Mouse (Mus musculus): ENCODE measurements around the gene Tmem178b.

Tmem178b gene

GRCm38 (mm10) chr6:39917729-39918128 is 44.7 kb downstream of the Tmem178b start:
- DNase-seq (ENCODE audit: low read depth in 2 of 2, low spot score in 2 of 2), result no peak

GRCm38 (mm10) chr6:39919011-39919709 is 46.1 kb downstream of the Tmem178b start:
- DNase-seq (ENCODE audit: low read depth in 2 of 2, low spot score in 2 of 2), result no peak

- DNase-seq (ENCODE audit: low read depth in 2 of 2, low spot score in 2 of 2), result no peak
These were observed 53.4 kb downstream of the Tmem178b start for GRCm38 (mm10) chr6:39926442-39926841.

GRCm38 (mm10) chr6:39936590-39936989 is 63.5 kb downstream of the Tmem178b start:
- no peak for DNase-seq (ENCODE audit: low read depth in 2 of 2, low spot score in 2 of 2)

GRCm38 (mm10) chr6:39940920-39941319 is 67.8 kb downstream of the Tmem178b start:
- DNase-seq (ENCODE audit: low read depth in 2 of 2, low spot score in 2 of 2), result no peak

- DNase-seq (ENCODE audit: low read depth in 2 of 2, low spot score in 2 of 2), result no peak
These were observed 71.8 kb downstream of the Tmem178b start for GRCm38 (mm10) chr6:39944854-39945253.

GRCm38 (mm10) chr6:39945670-39946440 is 72.8 kb downstream of the Tmem178b start:
- DNase-seq (ENCODE audit: low read depth in 2 of 2, low spot score in 2 of 2), result no peak

GRCm38 (mm10) chr6:39946601-39947000 is 73.5 kb downstream of the Tmem178b start:
- no peak for DNase-seq (ENCODE audit: low read depth in 2 of 2, low spot score in 2 of 2)

- DNase-seq (ENCODE audit: low read depth in 2 of 2, low spot score in 2 of 2), result no peak
These were observed 80.9 kb downstream of the Tmem178b start for GRCm38 (mm10) chr6:39953951-39954350.

- no peak for DNase-seq (ENCODE audit: low read depth in 2 of 2, low spot score in 2 of 2)
These were observed 82.1 kb downstream of the Tmem178b start for GRCm38 (mm10) chr6:39955211-39955610.

- DNase-seq (ENCODE audit: low read depth in 2 of 2, low spot score in 2 of 2), result no peak
These were observed 91.5 kb downstream of the Tmem178b start for GRCm38 (mm10) chr6:39964606-39965005.

- DNase-seq (ENCODE audit: low read depth in 2 of 2, low spot score in 2 of 2), result no peak
These were observed 97.2 kb downstream of the Tmem178b start for GRCm38 (mm10) chr6:39970281-39970680.

- DNase-seq (ENCODE audit: low read depth in 2 of 2, low spot score in 2 of 2), result no peak
These were observed 105.9 kb downstream of the Tmem178b start for GRCm38 (mm10) chr6:39978942-39979341.

GRCm38 (mm10) chr6:39990772-39991171 is 117.7 kb downstream of the Tmem178b start:
- no peak for DNase-seq (ENCODE audit: low read depth in 2 of 2, low spot score in 2 of 2)

- DNase-seq (ENCODE audit: low read depth in 2 of 2, low spot score in 2 of 2), result no peak
These were observed 118.9 kb downstream of the Tmem178b start for GRCm38 (mm10) chr6:39991922-39992321.

GRCm38 (mm10) chr6:40006006-40006765 is 133.1 kb downstream of the Tmem178b start:
- no peak for DNase-seq (ENCODE audit: low read depth in 2 of 2, low spot score in 2 of 2)

GRCm38 (mm10) chr6:40008166-40008907 is 135.3 kb downstream of the Tmem178b start:
- no peak for DNase-seq (ENCODE audit: low read depth in 2 of 2, low spot score in 2 of 2)

GRCm38 (mm10) chr6:40009718-40010117 is 136.6 kb downstream of the Tmem178b start:
- DNase-seq (ENCODE audit: low read depth in 2 of 2, low spot score in 2 of 2), result no peak

- DNase-seq (ENCODE audit: low read depth in 2 of 2, low spot score in 2 of 2), result no peak
These were observed 138.0 kb downstream of the Tmem178b start for GRCm38 (mm10) chr6:40011066-40011465.

- no peak for DNase-seq (ENCODE audit: low read depth in 2 of 2, low spot score in 2 of 2)
These were observed 138.5 kb downstream of the Tmem178b start for GRCm38 (mm10) chr6:40011609-40012008.

GRCm38 (mm10) chr6:40013407-40013806 is 140.3 kb downstream of the Tmem178b start:
- DNase-seq (ENCODE audit: low read depth in 2 of 2, low spot score in 2 of 2), result no peak
